Mouse (Mus musculus) lung, embryonic 15.5 days (tissue): ENCODE data around the gene Olfr223. TPM values are rescaled to one million over a fixed set of nuclear protein-coding genes. Genes with fewer than 3 reads are reported as not detected.

Experiments
- ATAC-seq: fragments of 200-750 bp; cut with Nextera tagmentation; 2 replicates; pipeline ENCODE4 v1.8.0; 2017; ENCODE audit warnings: moderate number of reproducible peaks, borderline replicate concordance; ENCODE audit not compliant: low FRiP score, low TSS enrichment; ENCODE audit errors: extremely low read depth
- H3K27ac ChIP-seq: fragments of 300-500 bp; sonication (generic); 2 replicates; pipeline ENCODE4 v1.5.1; 2015; ENCODE audit warnings: moderate library complexity, mild to moderate bottlenecking, inconsistent platforms
- H3K27me3 ChIP-seq: fragments of 300-500 bp; sonication (generic); 2 replicates; pipeline ENCODE4 v1.6.1; 2015; ENCODE audit warnings: inconsistent platforms
- H3K36me3 ChIP-seq: fragments of 300-500 bp; sonication (generic); 2 replicates; pipeline ENCODE4 v1.6.1; 2015; ENCODE audit warnings: inconsistent platforms
- H3K4me1 ChIP-seq: fragments of 300-500 bp; sonication (generic); 2 replicates; pipeline ENCODE4 v1.6.1; 2015; ENCODE audit warnings: inconsistent platforms
- H3K4me2 ChIP-seq: fragments of 300-500 bp; sonication (generic); 2 replicates; pipeline ENCODE4 v1.6.1; 2015; ENCODE audit warnings: inconsistent platforms, mild to moderate bottlenecking, moderate library complexity
- H3K4me3 ChIP-seq: fragments of 300-500 bp; sonication (generic); 2 replicates; pipeline ENCODE4 v1.5.1; 2015; ENCODE audit warnings: mild to moderate bottlenecking, inconsistent platforms
- H3K9ac ChIP-seq: fragments of 300-500 bp; sonication (generic); 2 replicates; pipeline ENCODE4 v1.6.1; 2015; ENCODE audit warnings: inconsistent platforms
- H3K9me3 ChIP-seq: fragments of 300-500 bp; sonication (generic); 2 replicates; pipeline ENCODE4 v1.6.1; 2016; ENCODE audit warnings: inconsistent platforms
- WGBS: fragments of 180-500 bp; shearing (Covaris S2); methylation state at CpG from one replicate; pipeline ENCODE4 v1.1.7; 2015; 5-methylcytosine and 5-hydroxymethylcytosine counted together
- polyA plus RNA-seq: library from polyadenylated mRNA; unstranded; fragments of >200 nt; fragmentation: Nextera tagmentation; extraction: Ambion mirVana; gene quantifications from 2 replicates; pipeline ENCODE4 v1.2.1, GENCODE M21; 2015

The Olfr223 gene
- not detected in 2 replicates for polyA plus RNA-seq

GRCm38 (mm10) chr11:59593189-59593588 is at the start of gene Olfr223:
Olfr223 (minus strand) TSS chr11:59593289.
- no peak within 1 kb of the TSS for H3K4me3 ChIP-seq
- ATAC-seq = no peak
- H3K27ac ChIP-seq = no peak within 1 kb of the TSS
- no peak within 1 kb of the TSS for H3K4me2 ChIP-seq
- no peaks in the 10 kb centered on the region for H3K36me3 ChIP-seq
- WGBS = 81% methylated on average over 6 of the region's 6 CpGs
- no peaks in the 10 kb centered on the region for H3K27me3 ChIP-seq
- no peaks in the 10 kb centered on the region for H3K4me1 ChIP-seq
- no peak within 1 kb of the TSS for H3K9ac ChIP-seq
- H3K9me3 ChIP-seq = no peaks in the 10 kb centered on the region

GRCm38 (mm10) chr11:59642420-59642819 is 49.3 kb upstream of the Olfr223 start:
- H3K4me2 ChIP-seq = no peak overlapping the region
- H3K9ac ChIP-seq = no peak overlapping the region
- 75% methylated on average over 8 of the region's 8 CpGs for WGBS
- ATAC-seq = no peak
- no peaks in the 10 kb centered on the region for H3K9me3 ChIP-seq
- no peaks in the 10 kb centered on the region for H3K36me3 ChIP-seq
- H3K4me3 ChIP-seq = no peak overlapping the region
- no peaks in the 10 kb centered on the region for H3K27me3 ChIP-seq
- H3K4me1 ChIP-seq = peaks cover 36% of the 10 kb centered on the region
- no peak overlapping the region for H3K27ac ChIP-seq

- whole genome bisulfite sequencing = 53% methylated on average over 5 of the region's 5 CpGs
- Histone ChIP-seq H3K9ac (no peak overlapping the region), H3K4me2 (no peak overlapping the region), H3K36me3 (no peaks in the 10 kb centered on the region), H3K9me3 (no peaks in the 10 kb centered on the region), H3K4me1 (peaks cover 47% of the 10 kb centered on the region), H3K27ac (no peak overlapping the region), H3K4me3 (no peak overlapping the region), H3K27me3 (no peaks in the 10 kb centered on the region)
- no peak for ATAC-seq
Measured at GRCm38 (mm10) chr11:59641227-59641626, 48.1 kb upstream of the Olfr223 start.

- no peaks in the 10 kb centered on the region for H3K36me3 ChIP-seq
- H3K4me3 ChIP-seq = no peak overlapping the region
- H3K9ac ChIP-seq = no peak overlapping the region
- WGBS = 49% methylated on average over 4 of the region's 4 CpGs
- no peaks in the 10 kb centered on the region for H3K27me3 ChIP-seq
- no peak overlapping the region for H3K4me2 ChIP-seq
- no peak for ATAC-seq
- peaks cover 51% of the 10 kb centered on the region for H3K4me1 ChIP-seq
- H3K27ac ChIP-seq = no peak overlapping the region
- H3K9me3 ChIP-seq = no peaks in the 10 kb centered on the region
Measured at GRCm38 (mm10) chr11:59639957-59640643, 47.0 kb upstream of the Olfr223 start.

- no peaks in the 10 kb centered on the region for H3K27me3 ChIP-seq
- no peak for ATAC-seq
Measured at GRCm38 (mm10) chr11:59636695-59637414, 43.8 kb upstream of the Olfr223 start.

GRCm38 (mm10) chr11:59635821-59636694 is 43.0 kb upstream of the Olfr223 start:
- Histone ChIP-seq H3K4me3 (no peak overlapping the region), H3K27me3 (no peaks in the 10 kb centered on the region), H3K9me3 (no peaks in the 10 kb centered on the region), H3K36me3 (no peaks in the 10 kb centered on the region), H3K9ac (no peak overlapping the region), H3K4me2 (no peak overlapping the region), H3K27ac (peak overlapping the region; percentile 50; the same call in 1 of the 2 replicates), H3K4me1 (peaks cover 58% of the 10 kb centered on the region)
- peak; percentile 43; the same call in 1 of the 2 replicates for ATAC-seq
- WGBS = 67% methylated on average over 12 of the region's 12 CpGs

More at GRCm38 (mm10) chr11:59636695-59637414, 43.8 kb upstream of the Olfr223 start:
- no peak overlapping the region for H3K4me3 ChIP-seq
- no peaks in the 10 kb centered on the region for H3K36me3 ChIP-seq
- H3K4me1 ChIP-seq = peaks cover 58% of the 10 kb centered on the region
- no peak overlapping the region for H3K4me2 ChIP-seq
- no peak overlapping the region for H3K9ac ChIP-seq
- H3K9me3 ChIP-seq = no peaks in the 10 kb centered on the region
- WGBS = 66% methylated on average over 7 of the region's 7 CpGs
- H3K27ac ChIP-seq = peak overlapping the region; percentile 50; the same call in 1 of the 2 replicates

- ATAC-seq = no peak
- Histone ChIP-seq H3K27ac (peak overlapping the region; percentile 30; the same call in 1 of the 2 replicates), H3K4me1 (peaks cover 58% of the 10 kb centered on the region), H3K9ac (no peak overlapping the region), H3K4me3 (no peak overlapping the region), H3K27me3 (no peaks in the 10 kb centered on the region), H3K4me2 (no peak overlapping the region), H3K36me3 (no peaks in the 10 kb centered on the region), H3K9me3 (no peaks in the 10 kb centered on the region)
- 45% methylated on average over 9 of the region's 9 CpGs for WGBS
Measured at GRCm38 (mm10) chr11:59635251-59635795, 42.2 kb upstream of the Olfr223 start.

GRCm38 (mm10) chr11:59634001-59634660 is 41.0 kb upstream of the Olfr223 start:
- peaks cover 51% of the 10 kb centered on the region for H3K4me1 ChIP-seq
- H3K27me3 ChIP-seq = no peaks in the 10 kb centered on the region
- 52% methylated on average over 7 of the region's 7 CpGs for WGBS
- H3K4me3 ChIP-seq = no peak overlapping the region
- H3K9ac ChIP-seq = no peak overlapping the region
- ATAC-seq = no peak
- no peaks in the 10 kb centered on the region for H3K9me3 ChIP-seq
- no peak overlapping the region for H3K4me2 ChIP-seq
- peak overlapping the region; percentile 30; the same call in 1 of the 2 replicates for H3K27ac ChIP-seq
- no peaks in the 10 kb centered on the region for H3K36me3 ChIP-seq

GRCm38 (mm10) chr11:59633037-59633436 is 39.9 kb upstream of the Olfr223 start:
- Histone ChIP-seq H3K9ac (no peak overlapping the region), H3K27ac (no peak overlapping the region), H3K36me3 (no peaks in the 10 kb centered on the region), H3K27me3 (no peaks in the 10 kb centered on the region), H3K4me1 (peaks cover 52% of the 10 kb centered on the region), H3K4me2 (no peak overlapping the region), H3K9me3 (no peaks in the 10 kb centered on the region), H3K4me3 (no peak overlapping the region)
- WGBS = 22% methylated on average over 5 of the region's 5 CpGs
- ATAC-seq = no peak

GRCm38 (mm10) chr11:59631980-59632379 is 38.9 kb upstream of the Olfr223 start:
- no peak for ATAC-seq
- no peaks in the 10 kb centered on the region for H3K36me3 ChIP-seq
- 74% methylated on average over 4 of the region's 4 CpGs for WGBS
- no peak overlapping the region for H3K4me2 ChIP-seq
- H3K4me1 ChIP-seq = peaks cover 49% of the 10 kb centered on the region
- no peaks in the 10 kb centered on the region for H3K9me3 ChIP-seq
- no peak overlapping the region for H3K4me3 ChIP-seq
- H3K27me3 ChIP-seq = no peaks in the 10 kb centered on the region
- H3K9ac ChIP-seq = no peak overlapping the region
- H3K27ac ChIP-seq = no peak overlapping the region

- Histone ChIP-seq H3K4me1 (peaks cover 29% of the 10 kb centered on the region), H3K36me3 (no peaks in the 10 kb centered on the region), H3K9me3 (no peaks in the 10 kb centered on the region), H3K27ac (no peak overlapping the region), H3K9ac (no peak overlapping the region), H3K4me3 (no peak overlapping the region), H3K4me2 (no peak overlapping the region), H3K27me3 (no peaks in the 10 kb centered on the region)
- ATAC-seq = no peak
- WGBS = 70% methylated on average over 5 of the region's 5 CpGs
Measured at GRCm38 (mm10) chr11:59629871-59630270, 36.8 kb upstream of the Olfr223 start.
